In the genomic region with DNA sequence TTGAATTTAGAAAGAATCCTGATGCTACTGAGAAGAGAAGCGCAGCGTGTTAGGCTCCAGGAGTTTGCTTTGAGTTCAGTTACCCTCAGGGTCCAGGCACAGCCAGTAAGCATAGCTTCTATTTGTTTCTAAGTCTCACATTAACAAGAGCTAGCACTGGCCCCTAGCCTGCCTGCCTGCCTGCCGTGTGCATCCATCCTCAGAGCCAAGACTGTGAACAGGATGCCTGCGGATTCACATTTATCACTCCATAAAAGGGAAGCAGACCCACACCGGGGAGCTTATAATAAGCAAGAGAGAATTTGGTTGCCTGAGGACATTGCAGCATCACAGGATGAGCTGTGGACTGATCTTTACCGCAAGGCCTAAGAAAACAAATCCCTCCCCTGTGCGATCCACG, we compare ENCODE assay signal across 24 mouse cellular contexts. TPM values are rescaled to one million over a fixed set of nuclear protein-coding genes. Genes with fewer than 3 reads are reported as not detected.
DNase-seq lines count a peak whose midpoint lies in the region; ATAC-seq and TF ChIP-seq lines count a peak whose summit lies in the region.
"Had no signal": no experiment of that assay in that cellular context is flagged by ENCODE, and none has a peak within 500 bp of the region (broad histone marks: within the 10 kb centered on the region; RNA-seq: fewer than 3 reads in every experiment).

No protein-coding gene starts in this region.

- no peak for ATAC-seq in hindbrain, postnatal 0 days
- peak; percentile 63 for ATAC-seq in midbrain, embryonic 15.5 days (replicated peaks)
- ATAC-seq: intestine, embryonic 16.5 days; liver, embryonic 12.5 days had no signal

- no peak for TF ChIP-seq CTCF in hindbrain, postnatal 0 days (IDR thresholded peaks at IDR 0.05; ENCODE audit: low read depth)

- no peak overlapping the region for H3K9ac ChIP-seq in hindbrain, postnatal 0 days (replicated peaks; ENCODE audit: low read length)
- no peak overlapping the region for H3K9ac ChIP-seq in midbrain, embryonic 15.5 days
- H3K9ac ChIP-seq: embryonic facial prominence, embryonic 12.5 days; kidney, embryonic 15.5 days; liver, embryonic 12.5 days; lung, embryonic 15.5 days had no signal

- peak; percentile 29 for DNase-seq in embryo, embryonic 11 days
- no peak for DNase-seq in embryo, embryonic 9.5 days (ENCODE audit: extremely low spot score)
- peak; percentile 16 for DNase-seq in hindbrain, postnatal 0 days (ENCODE audit: low spot score)
- no peak for DNase-seq in hindbrain, embryonic 10.5 days (ENCODE audit: low spot score)
- peak; percentile 36 for DNase-seq in brain, adult 2 months (ENCODE audit: low read depth, low spot score)
- no peak for DNase-seq in adrenal gland, postnatal 25 days
- no peak for DNase-seq in adrenal gland, postnatal 4 days (ENCODE audit: low spot score in 2 of 2)
- DNase-seq: adrenal gland, postnatal 10 days; B cell, adult 2 months; cerebellum, adult 9-10 months; heart, postnatal 4 days; spleen, adult 18-20 months; thymus, adult 18-20 months had no signal

- no peak overlapping the region for H3K27ac ChIP-seq in hindbrain, postnatal 0 days
- H3K27ac ChIP-seq in hindbrain, embryonic 10.5 days = no peak overlapping the region
- no peak overlapping the region for H3K27ac ChIP-seq in midbrain, embryonic 15.5 days
- H3K27ac ChIP-seq: embryonic facial prominence, embryonic 12.5 days; kidney, embryonic 15.5 days; left cerebral cortex, adult 2 months; limb, embryonic 10.5 days; liver, embryonic 12.5 days; lung, embryonic 15.5 days; macrophage had no signal

- 47% methylated on average over 8 of the region's 8 CpGs for WGBS in hindbrain, postnatal 0 days
- WGBS in hindbrain, embryonic 10.5 days = 65% methylated on average over 8 of the region's 8 CpGs
- WGBS in midbrain, embryonic 15.5 days = 48% methylated on average over 8 of the region's 8 CpGs

- H3K9me3 ChIP-seq in hindbrain, postnatal 0 days (ENCODE audit: low read length) = no peaks in the 10 kb centered on the region
- no peaks in the 10 kb centered on the region for H3K9me3 ChIP-seq in hindbrain, embryonic 10.5 days
- H3K9me3 ChIP-seq in midbrain, embryonic 15.5 days = no peaks in the 10 kb centered on the region
- H3K9me3 ChIP-seq: embryonic facial prominence, embryonic 12.5 days; kidney, embryonic 15.5 days; limb, embryonic 10.5 days; liver, embryonic 12.5 days; lung, embryonic 15.5 days had no signal

- H3K36me3 ChIP-seq in hindbrain, postnatal 0 days (ENCODE audit: insufficient read depth, low read length) = no peaks in the 10 kb centered on the region
- no peaks in the 10 kb centered on the region for H3K36me3 ChIP-seq in hindbrain, embryonic 10.5 days
- H3K36me3 ChIP-seq in midbrain, embryonic 15.5 days (replicated peaks) = no peaks in the 10 kb centered on the region
- H3K36me3 ChIP-seq: embryonic facial prominence, embryonic 12.5 days; kidney, embryonic 15.5 days; limb, embryonic 10.5 days; liver, embryonic 12.5 days; lung, embryonic 15.5 days had no signal

- no peaks in the 10 kb centered on the region for H3K27me3 ChIP-seq in hindbrain, postnatal 0 days (ENCODE audit: insufficient read depth, low read length)
- H3K27me3 ChIP-seq in hindbrain, embryonic 10.5 days (ENCODE audit: insufficient read depth, poor library complexity, severe bottlenecking) = no peaks in the 10 kb centered on the region
- no peaks in the 10 kb centered on the region for H3K27me3 ChIP-seq in midbrain, embryonic 15.5 days (replicated peaks)
- H3K27me3 ChIP-seq: embryonic facial prominence, embryonic 12.5 days; kidney, embryonic 15.5 days; liver, embryonic 12.5 days; lung, embryonic 15.5 days had no signal

- no peak overlapping the region for H3K4me3 ChIP-seq in hindbrain, postnatal 0 days (ENCODE audit: low read length)
- no peak overlapping the region for H3K4me3 ChIP-seq in hindbrain, embryonic 10.5 days
- H3K4me3 ChIP-seq in midbrain, embryonic 15.5 days = no peak overlapping the region
- H3K4me3 ChIP-seq: embryonic facial prominence, embryonic 12.5 days; kidney, embryonic 15.5 days; left cerebral cortex, adult 2 months; limb, embryonic 10.5 days; liver, embryonic 12.5 days; lung, embryonic 15.5 days had no signal

- H3K4me1 ChIP-seq in hindbrain, postnatal 0 days (ENCODE audit: insufficient read depth, low read length) = no peaks in the 10 kb centered on the region; the same call in 1 of the 2 replicates
- peaks cover 12% of the 10 kb centered on the region for H3K4me1 ChIP-seq in hindbrain, embryonic 10.5 days (replicated peaks)
- peaks cover 5% of the 10 kb centered on the region for H3K4me1 ChIP-seq in midbrain, embryonic 15.5 days

- H3K4me2 ChIP-seq in hindbrain, postnatal 0 days (ENCODE audit: low read depth, low read length) = no peak overlapping the region
- no peak overlapping the region for H3K4me2 ChIP-seq in midbrain, embryonic 15.5 days
- H3K4me2 ChIP-seq: embryonic facial prominence, embryonic 12.5 days; kidney, embryonic 15.5 days; liver, embryonic 12.5 days; lung, embryonic 15.5 days had no signal

RNA-seq across cellular contexts. Expression of gene Grb14, which starts 53.8 kb away (rescaled TPM):
- total RNA-seq in hindbrain, postnatal 0 days (2014; rRNA removed) = 12.7 and 18.5 TPM in 2 replicates
- polyA plus RNA-seq in hindbrain, postnatal 0 days (2015; fragmentation: Nextera tagmentation; extraction: Ambion mirVana) = 27.8 and 30.0 TPM in 2 replicates
- 5.3 and 6.8 TPM in 2 replicates for polyA plus RNA-seq in hindbrain, embryonic 10.5 days (2016; fragmentation: Nextera tagmentation; extraction: Ambion mirVana)
- 30.0 and 31.1 TPM in 2 replicates for polyA plus RNA-seq in midbrain, embryonic 15.5 days (2015; fragmentation: Nextera tagmentation; extraction: Ambion mirVana)
- 19.7 and 27.5 TPM in 2 replicates for total RNA-seq in adrenal gland, postnatal 25 days (2021)
- 10 to 100 TPM; 26.5 to 27.2 TPM for total RNA-seq in adrenal gland, postnatal 4 days (2021)
- total RNA-seq: monocyte, adult 5-6 weeks; neutrophil, adult 5-6 weeks had no signal
- polyA plus RNA-seq: macrophage had no signal

Comparison
In these comparisons a context has a peak if more than half of its experiments do, and no peak if none do; other contexts are left out.
1. DNase-seq: peak in embryo, embryonic 11 days (single experiment), hindbrain, postnatal 0 days (single experiment) and brain, adult 2 months (single experiment); none in embryo, embryonic 9.5 days (single experiment), hindbrain, embryonic 10.5 days (single experiment), adrenal gland, postnatal 25 days (single experiment) and adrenal gland, postnatal 4 days (0 of 2).